In genomic region chr2:158258005-158258418, GRCm38 (mm10) we compare ENCODE assay signal across 11 mouse cellular contexts. TPM values are rescaled to one million over a fixed set of nuclear protein-coding genes. Genes with fewer than 3 reads are reported as not detected.
DNase-seq lines count a peak whose midpoint lies in the region; ATAC-seq and TF ChIP-seq lines count a peak whose summit lies in the region.
"Had no signal": no experiment of that assay in that cellular context is flagged by ENCODE, and none has a peak within 500 bp of the region (broad histone marks: within the 10 kb centered on the region; RNA-seq: fewer than 3 reads in every experiment).

Gene Bpi (plus strand): TSS chr2:158258094.

- no peak for ATAC-seq in lung, embryonic 14.5 days (ENCODE audit: insufficient read depth)
- no peak for ATAC-seq in cerebellum, adult (ENCODE audit: insufficient number of reproducible peaks, low FRiP score, low TSS enrichment)
- no peak for ATAC-seq in hindbrain, embryonic 13.5 days (ENCODE audit: low FRiP score)

- no peak within 1 kb of the TSS for H3K4me3 ChIP-seq in lung, embryonic 14.5 days (ENCODE audit: low read depth, low read length)
- H3K4me3 ChIP-seq in myocyte = no peak within 1 kb of the TSS
- no peak within 1 kb of the TSS for H3K4me3 ChIP-seq in hindbrain, embryonic 13.5 days

- peak within 1 kb of the TSS; percentile 33; the same call in 1 of the 2 replicates for H3K4me2 ChIP-seq in lung, embryonic 14.5 days
- H3K4me2 ChIP-seq in myocyte (ENCODE audit: low read depth) = peak within 1 kb of the TSS; percentile 38
- no peak within 1 kb of the TSS for H3K4me2 ChIP-seq in hindbrain, embryonic 13.5 days
- H3K4me2 ChIP-seq: hindbrain, embryonic 14.5 days had no signal

- H3K27me3 ChIP-seq in lung, embryonic 14.5 days (ENCODE audit: insufficient read depth, low read length) = no peaks in the 10 kb centered on the region
- H3K27me3 ChIP-seq in myocyte (ENCODE audit: control insufficient read depth, insufficient read depth, insufficient read length) = peaks cover 6% of the 10 kb centered on the region
- 0 out of 2 replicates have a peak, but pooled peaks cover 5% of the 10 kb centered on the region for H3K27me3 ChIP-seq in hindbrain, embryonic 13.5 days

- H3K36me3 ChIP-seq in lung, embryonic 14.5 days (ENCODE audit: insufficient read depth) = no peaks in the 10 kb centered on the region
- H3K36me3 ChIP-seq in myocyte (ENCODE audit: control insufficient read depth, insufficient read depth) = no peaks in the 10 kb centered on the region
- no peaks in the 10 kb centered on the region for H3K36me3 ChIP-seq in hindbrain, embryonic 13.5 days

- no peaks in the 10 kb centered on the region for H3K9me3 ChIP-seq in lung, embryonic 14.5 days (ENCODE audit: low read depth, low read length)
- no peaks in the 10 kb centered on the region for H3K9me3 ChIP-seq in hindbrain, embryonic 13.5 days

- TF ChIP-seq CTCF in lung, embryonic 14.5 days (IDR thresholded peaks at IDR 0.05; ENCODE audit: low read depth) = no peak

- DNase-seq in lung, embryonic 14.5 days = no peak
- no peak for DNase-seq in lung, postnatal 25 days (ENCODE audit: low spot score)
- DNase-seq in MEL-GATA-1-ER (ENCODE audit: extremely low read depth, low read depth) = peak; percentile 38
- peak; percentile 18 for DNase-seq in forelimb bud, embryonic 11.5 days (ENCODE audit: low read depth, low spot score)
- DNase-seq in gastrocnemius, postnatal 10 days = no peak

- no peaks in the 10 kb centered on the region for H3K79me2 ChIP-seq in myocyte (ENCODE audit: control insufficient read depth, insufficient read depth)

- WGBS in lung, embryonic 14.5 days = 48% methylated on average over 18 of the region's 18 CpGs
- 70% methylated on average over 18 of the region's 18 CpGs for WGBS in hindbrain, embryonic 13.5 days

- no peak for TF ChIP-seq POLR2A in myocyte (IDR thresholded peaks at IDR 0.05; ENCODE audit: insufficient read length, low read depth)

- H3K4me1 ChIP-seq in lung, embryonic 14.5 days (ENCODE audit: insufficient read depth) = peaks cover 11% of the 10 kb centered on the region
- peaks cover 3% of the 10 kb centered on the region for H3K4me1 ChIP-seq in hindbrain, embryonic 13.5 days (replicated peaks)

- H3K9ac ChIP-seq in lung, embryonic 14.5 days = no peak within 1 kb of the TSS
- no peak within 1 kb of the TSS; the same call in 1 of the 2 replicates for H3K9ac ChIP-seq in hindbrain, embryonic 13.5 days
- H3K9ac ChIP-seq: hindbrain, embryonic 14.5 days; liver, embryonic 14.5 days had no signal

- no peak within 1 kb of the TSS for H3ac ChIP-seq in myocyte (ENCODE audit: control insufficient read depth, insufficient read length)

- H3K27ac ChIP-seq in lung, embryonic 14.5 days (ENCODE audit: low read depth) = peak within 1 kb of the TSS; percentile 42; the same call in 1 of the 2 replicates
- no peak within 1 kb of the TSS for H3K27ac ChIP-seq in hindbrain, embryonic 13.5 days
- H3K27ac ChIP-seq: hindbrain, embryonic 14.5 days; liver, embryonic 14.5 days had no signal

TF ChIP-seq in myocyte, 11 proteins besides CTCF, POLR2A, EP300 and RAD21:
- TF ChIP-seq TCF12 (IDR thresholded peaks at IDR 0.05; ENCODE audit: insufficient read depth, poor library complexity, severe bottlenecking) (no peak), MYOG (IDR thresholded peaks at IDR 0.05; ENCODE audit: control insufficient read depth in 1 of 3, insufficient read depth in 1 of 3, insufficient read length in 2 of 3, low read depth in 2 of 3) (peak in 2 of 3 experiments; percentile 37 to 48), MYOD1 (IDR thresholded peaks at IDR 0.05; ENCODE audit: control insufficient read depth in 1 of 3, insufficient read length in 2 of 3, low read depth in 2 of 3) (peak in 2 of 3 experiments; percentile 70 to 87)
TF ChIP-seq in myocyte: peak in this region for 2.

RNA-seq across cellular contexts. Expression of gene Bpi, which starts in this region (rescaled TPM):
- polyA plus RNA-seq in lung, embryonic 14.5 days (2014; fragmentation: Nextera tagmentation; extraction: Ambion mirVana) = not detected in 2 replicates
- not detected for polyA plus RNA-seq in myocyte (2012; fragmentation: generic; extraction: Trizol)
- not detected for total RNA-seq in gastrocnemius, postnatal 10 days (2021)
- polyA plus RNA-seq in hindbrain, embryonic 13.5 days (2015; fragmentation: Nextera tagmentation; extraction: Ambion mirVana) = not detected in 2 replicates
- total RNA-seq: adrenal gland, adult 18-20 months had no signal
- polyA plus RNA-seq: hindbrain, embryonic 14.5 days; liver, embryonic 14.5 days had no signal

Comparison
In these comparisons a context has a peak if more than half of its experiments do, and no peak if none do; other contexts are left out.
1. DNase-seq: peak in MEL-GATA-1-ER (single experiment) and forelimb bud, embryonic 11.5 days (single experiment); none in lung, embryonic 14.5 days (single experiment), lung, postnatal 25 days (single experiment) and gastrocnemius, postnatal 10 days (single experiment).